Mouse (Mus musculus): ENCODE data around the gene Tnfsf11. TPM values are rescaled to one million over a fixed set of nuclear protein-coding genes. Genes with fewer than 3 reads are reported as not detected.

The Tnfsf11 gene
- polyA plus RNA-seq, 1 experiment from 2014 or later = 0.14 TPM

GRCm38 (mm10) chr14:78323356-78323755, 15.5 kb upstream of the Tnfsf11 start:
- no peaks in the 10 kb centered on the region for H3K36me3 ChIP-seq
- H3K4me3 ChIP-seq = no peak overlapping the region
- H3K27me3 ChIP-seq (ENCODE audit: low read depth, poor library complexity, severe bottlenecking) = no peaks in the 10 kb centered on the region
- no peak for DNase-seq (ENCODE audit: low spot score)
- H3K4me1 ChIP-seq = no peaks in the 10 kb centered on the region
- H3K27ac ChIP-seq = no peak overlapping the region
- 86% methylated on average over 1 of the region's 1 CpGs for WGBS
- H3K9me3 ChIP-seq (replicated peaks) = no peaks in the 10 kb centered on the region

- H3K27ac ChIP-seq = no peak overlapping the region
- no peak for DNase-seq (ENCODE audit: low spot score)
- H3K4me1 ChIP-seq = no peaks in the 10 kb centered on the region
- no peaks in the 10 kb centered on the region for H3K36me3 ChIP-seq
- H3K9me3 ChIP-seq (replicated peaks) = no peaks in the 10 kb centered on the region
- 84% methylated on average over 9 of the region's 9 CpGs for WGBS
- no peaks in the 10 kb centered on the region for H3K27me3 ChIP-seq (ENCODE audit: low read depth, poor library complexity, severe bottlenecking)
- H3K4me3 ChIP-seq = no peak overlapping the region
These were observed 15.1 kb upstream of the Tnfsf11 start for GRCm38 (mm10) chr14:78322916-78323315.

- WGBS = 84% methylated on average over 6 of the region's 6 CpGs
- H3K36me3 ChIP-seq = no peaks in the 10 kb centered on the region
- no peaks in the 10 kb centered on the region for H3K4me1 ChIP-seq
These were observed 12.4 kb upstream of the Tnfsf11 start for GRCm38 (mm10) chr14:78320248-78320647.

GRCm38 (mm10) chr14:78319580-78319979, 11.7 kb upstream of the Tnfsf11 start:
- no peak overlapping the region for H3K4me3 ChIP-seq
- H3K27me3 ChIP-seq (ENCODE audit: low read depth, poor library complexity, severe bottlenecking) = no peaks in the 10 kb centered on the region
- no peak for DNase-seq (ENCODE audit: low spot score)
- no peaks in the 10 kb centered on the region for H3K4me1 ChIP-seq
- no peak overlapping the region for H3K27ac ChIP-seq
- 85% methylated on average over 5 of the region's 5 CpGs for WGBS
- H3K9me3 ChIP-seq (replicated peaks) = no peaks in the 10 kb centered on the region
- no peaks in the 10 kb centered on the region for H3K36me3 ChIP-seq

More at GRCm38 (mm10) chr14:78320248-78320647, 12.4 kb upstream of the Tnfsf11 start:
- H3K27ac ChIP-seq = no peak overlapping the region
- H3K27me3 ChIP-seq (ENCODE audit: low read depth, poor library complexity, severe bottlenecking) = no peaks in the 10 kb centered on the region
- H3K9me3 ChIP-seq (replicated peaks) = no peaks in the 10 kb centered on the region
- no peak overlapping the region for H3K4me3 ChIP-seq
- DNase-seq (ENCODE audit: low spot score) = no peak

GRCm38 (mm10) chr14:78319000-78319399, 11.2 kb upstream of the Tnfsf11 start:
- no peak overlapping the region for H3K4me3 ChIP-seq
- no peak for DNase-seq (ENCODE audit: low spot score)
- H3K9me3 ChIP-seq (replicated peaks) = no peaks in the 10 kb centered on the region
- H3K27me3 ChIP-seq (ENCODE audit: low read depth, poor library complexity, severe bottlenecking) = no peaks in the 10 kb centered on the region
- no peak overlapping the region for H3K27ac ChIP-seq
- 83% methylated on average over 3 of the region's 3 CpGs for WGBS
- H3K36me3 ChIP-seq = no peaks in the 10 kb centered on the region
- H3K4me1 ChIP-seq = no peaks in the 10 kb centered on the region

- Histone ChIP-seq H3K36me3 (no peaks in the 10 kb centered on the region), H3K4me1 (no peaks in the 10 kb centered on the region), H3K27ac (no peak overlapping the region), H3K9me3 (replicated peaks) (no peaks in the 10 kb centered on the region), H3K4me3 (no peak overlapping the region), H3K27me3 (ENCODE audit: low read depth, poor library complexity, severe bottlenecking) (no peaks in the 10 kb centered on the region)
- no peak for DNase-seq (ENCODE audit: low spot score)
- WGBS = 86% methylated on average over 5 of the region's 5 CpGs
These were observed 9.8 kb upstream of the Tnfsf11 start for GRCm38 (mm10) chr14:78317623-78318022.

GRCm38 (mm10) chr14:78300914-78301313, 6.9 kb downstream of the Tnfsf11 start:
- 90% methylated on average over 3 of the region's 3 CpGs for WGBS
- DNase-seq (ENCODE audit: low spot score) = no peak
- Histone ChIP-seq H3K36me3 (no peaks in the 10 kb centered on the region), H3K27ac (no peak overlapping the region), H3K4me3 (no peak overlapping the region), H3K4me1 (no peaks in the 10 kb centered on the region), H3K27me3 (ENCODE audit: low read depth, poor library complexity, severe bottlenecking) (peaks cover 8% of the 10 kb centered on the region), H3K9me3 (replicated peaks) (no peaks in the 10 kb centered on the region)

- Histone ChIP-seq H3K9me3 (replicated peaks) (no peaks in the 10 kb centered on the region), H3K4me3 (no peak overlapping the region), H3K27me3 (ENCODE audit: low read depth, poor library complexity, severe bottlenecking) (no peaks in the 10 kb centered on the region), H3K27ac (no peak overlapping the region), H3K4me1 (no peaks in the 10 kb centered on the region), H3K36me3 (no peaks in the 10 kb centered on the region)
- DNase-seq (ENCODE audit: low spot score) = no peak
- 94% methylated on average over 7 of the region's 7 CpGs for WGBS
These were observed 15.2 kb downstream of the Tnfsf11 start for GRCm38 (mm10) chr14:78292687-78293086.

GRCm38 (mm10) chr14:78289912-78290523, 17.8 kb downstream of the Tnfsf11 start:
- H3K9me3 ChIP-seq (replicated peaks) = no peaks in the 10 kb centered on the region
- peaks cover 4% of the 10 kb centered on the region; the same call in 1 of the 2 replicates for H3K4me1 ChIP-seq
- no peak overlapping the region for H3K27ac ChIP-seq
- no peaks in the 10 kb centered on the region for H3K27me3 ChIP-seq (ENCODE audit: low read depth, poor library complexity, severe bottlenecking)
- H3K4me3 ChIP-seq = no peak overlapping the region
- no peaks in the 10 kb centered on the region for H3K36me3 ChIP-seq
- WGBS = 83% methylated on average over 9 of the region's 9 CpGs
- no peak for DNase-seq (ENCODE audit: low spot score)

GRCm38 (mm10) chr14:78288903-78289302, 18.9 kb downstream of the Tnfsf11 start:
- no peaks in the 10 kb centered on the region for H3K9me3 ChIP-seq (replicated peaks)
- peaks cover 4% of the 10 kb centered on the region; the same call in 1 of the 2 replicates for H3K4me1 ChIP-seq
- no peak overlapping the region for H3K4me3 ChIP-seq
- no peaks in the 10 kb centered on the region for H3K27me3 ChIP-seq (ENCODE audit: low read depth, poor library complexity, severe bottlenecking)
- WGBS = 57% methylated on average over 5 of the region's 5 CpGs
- H3K27ac ChIP-seq = no peak overlapping the region
- no peaks in the 10 kb centered on the region for H3K36me3 ChIP-seq
- DNase-seq (ENCODE audit: low spot score) = no peak

GRCm38 (mm10) chr14:78287906-78288800, 19.7 kb downstream of the Tnfsf11 start:
- peak; percentile 68 for DNase-seq (ENCODE audit: low spot score)
- Histone ChIP-seq H3K27me3 (ENCODE audit: low read depth, poor library complexity, severe bottlenecking) (no peaks in the 10 kb centered on the region), H3K9me3 (replicated peaks) (no peaks in the 10 kb centered on the region), H3K4me1 (peaks cover 4% of the 10 kb centered on the region; the same call in 1 of the 2 replicates), H3K4me3 (no peak overlapping the region), H3K27ac (no peak overlapping the region), H3K36me3 (no peaks in the 10 kb centered on the region)
- 52% methylated on average over 7 of the region's 7 CpGs for WGBS

GRCm38 (mm10) chr14:78286011-78286548, 21.8 kb downstream of the Tnfsf11 start:
- H3K4me3 ChIP-seq = no peak overlapping the region
- DNase-seq (ENCODE audit: low spot score) = no peak
- no peaks in the 10 kb centered on the region for H3K27me3 ChIP-seq (ENCODE audit: low read depth, poor library complexity, severe bottlenecking)
- WGBS = 59% methylated on average over 5 of the region's 5 CpGs
- no peaks in the 10 kb centered on the region for H3K9me3 ChIP-seq (replicated peaks)
- no peaks in the 10 kb centered on the region for H3K36me3 ChIP-seq
- peaks cover 4% of the 10 kb centered on the region; the same call in 1 of the 2 replicates for H3K4me1 ChIP-seq
- H3K27ac ChIP-seq = no peak overlapping the region

GRCm38 (mm10) chr14:78282490-78282889, 25.4 kb downstream of the Tnfsf11 start:
- Histone ChIP-seq H3K4me3 (no peak overlapping the region), H3K4me1 (peaks cover 4% of the 10 kb centered on the region; the same call in 1 of the 2 replicates), H3K9me3 (replicated peaks) (no peaks in the 10 kb centered on the region), H3K27ac (no peak overlapping the region), H3K36me3 (no peaks in the 10 kb centered on the region), H3K27me3 (ENCODE audit: low read depth, poor library complexity, severe bottlenecking) (no peaks in the 10 kb centered on the region)
- WGBS = 91% methylated on average over 11 of the region's 11 CpGs
- no peak for DNase-seq (ENCODE audit: low spot score)

Data from limb, embryonic 10.5 days (tissue).